Mouse (Mus musculus): ENCODE results near the gene Vamp9. TPM values are rescaled to one million over a fixed set of nuclear protein-coding genes. Genes with fewer than 3 reads are reported as not detected.

The Vamp9 gene
- polyA plus RNA-seq, 1 experiment from 2014 or later: not detected

DNA sequence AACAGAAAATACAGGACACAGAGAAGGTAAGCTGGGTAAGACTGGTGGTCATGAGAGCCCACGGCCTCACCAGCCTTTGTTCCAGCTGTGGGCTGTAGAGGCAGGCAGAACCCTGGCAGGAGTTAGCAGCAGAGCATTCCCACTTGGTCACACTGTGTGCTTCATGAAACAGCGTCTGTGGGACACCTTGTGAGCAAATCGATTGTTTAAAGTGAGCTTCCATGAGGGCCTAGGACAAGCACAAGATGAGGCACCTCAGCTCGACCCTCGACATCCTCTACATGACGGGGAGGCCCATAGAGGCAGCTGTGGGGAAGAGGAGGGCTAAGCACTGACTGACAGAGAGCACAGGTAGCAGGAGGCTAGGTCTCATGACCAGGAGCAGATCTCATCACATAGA lies 25.9 kb downstream of the Vamp9 start:
- WGBS (ENCODE audit: insufficient replicate concordance): 71% methylated on average over 6 of the region's 6 CpGs
- H3K36me3 ChIP-seq (replicated peaks; ENCODE audit: insufficient read depth, low read length): no peaks in the 10 kb centered on the region
- no peak overlapping the region for H3K4me2 ChIP-seq (ENCODE audit: low read depth, low read length)
- TF ChIP-seq EP300 (IDR thresholded peaks at IDR 0.05; ENCODE audit: low read depth) (no peak), CTCF (IDR thresholded peaks at IDR 0.05; ENCODE audit: low read depth) (no peak)
- no peak overlapping the region for H3K9ac ChIP-seq (replicated peaks)
- ATAC-seq: no peak
- no peaks in the 10 kb centered on the region for H3K27me3 ChIP-seq (ENCODE audit: insufficient read depth, low read length)
- H3K4me3 ChIP-seq (ENCODE audit: low read depth, low read length): no peak overlapping the region
- H3K9me3 ChIP-seq (ENCODE audit: low read length): no peaks in the 10 kb centered on the region
- no peak overlapping the region for H3K27ac ChIP-seq (ENCODE audit: low read depth)
- H3K4me1 ChIP-seq (ENCODE audit: insufficient read depth): no peaks in the 10 kb centered on the region
- DNase-seq: no peak

DNA sequence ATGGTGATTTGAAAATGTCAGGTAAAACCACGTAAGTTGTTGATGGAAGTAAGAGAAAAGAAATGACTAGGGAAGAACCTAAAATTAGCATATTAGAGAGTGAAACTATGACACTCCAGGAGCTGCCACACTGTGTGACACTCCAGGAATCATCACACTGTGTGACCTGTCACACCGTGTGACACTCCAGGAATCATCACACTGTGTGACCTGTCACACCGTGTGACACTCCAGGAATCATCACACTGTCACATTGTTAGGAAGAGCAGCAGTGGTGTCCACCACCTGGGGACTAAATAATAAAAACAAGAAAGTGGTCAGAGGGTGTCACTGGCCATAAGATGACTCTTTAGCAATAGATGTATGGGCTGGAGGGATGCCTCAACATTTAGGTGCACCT lies 33.4 kb downstream of the Vamp9 start:
- ATAC-seq (no peak), DNase-seq (no peak)
- Histone ChIP-seq H3K9me3 (ENCODE audit: low read length) (no peaks in the 10 kb centered on the region), H3K4me2 (ENCODE audit: low read depth, low read length) (no peak overlapping the region), H3K36me3 (replicated peaks; ENCODE audit: insufficient read depth, low read length) (no peaks in the 10 kb centered on the region), H3K4me1 (ENCODE audit: insufficient read depth) (no peaks in the 10 kb centered on the region), H3K27me3 (ENCODE audit: insufficient read depth, low read length) (no peaks in the 10 kb centered on the region), H3K9ac (replicated peaks) (no peak overlapping the region), H3K27ac (ENCODE audit: low read depth) (no peak overlapping the region), H3K4me3 (ENCODE audit: low read depth, low read length) (no peak overlapping the region)
- no peak for TF ChIP-seq CTCF (IDR thresholded peaks at IDR 0.05; ENCODE audit: low read depth)
- TF ChIP-seq EP300 (IDR thresholded peaks at IDR 0.05; ENCODE audit: low read depth): no peak
- 72% methylated on average over 3 of the region's 3 CpGs for WGBS (ENCODE audit: insufficient replicate concordance)

DNA sequence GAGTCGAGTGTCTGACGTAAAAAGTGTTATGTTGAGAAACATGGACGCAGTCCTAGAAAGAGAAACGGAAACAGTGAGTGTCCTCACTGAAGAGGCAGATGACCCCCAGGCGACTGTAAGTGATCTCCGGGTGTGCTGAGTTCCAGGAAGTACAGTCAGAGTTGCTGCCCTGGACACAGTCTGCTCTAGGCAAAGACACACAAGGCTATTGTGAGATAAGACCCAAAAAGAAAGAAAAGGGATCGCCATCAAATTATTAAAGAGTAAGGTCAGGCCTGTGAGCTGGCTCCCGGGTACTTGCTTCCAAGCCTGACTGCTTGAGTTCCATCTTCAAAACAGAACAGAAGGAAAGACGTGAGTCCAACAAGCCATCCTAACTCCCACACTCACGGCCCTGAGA lies 35.2 kb downstream of the Vamp9 start:
- no peak overlapping the region for H3K27ac ChIP-seq (ENCODE audit: low read depth)
- H3K4me2 ChIP-seq (ENCODE audit: low read depth, low read length): no peak overlapping the region
- TF ChIP-seq CTCF (IDR thresholded peaks at IDR 0.05; ENCODE audit: low read depth): no peak
- no peak for TF ChIP-seq EP300 (IDR thresholded peaks at IDR 0.05; ENCODE audit: low read depth)
- ATAC-seq: no peak
- H3K4me3 ChIP-seq (ENCODE audit: low read depth, low read length): no peak overlapping the region
- H3K4me1 ChIP-seq (ENCODE audit: insufficient read depth): no peaks in the 10 kb centered on the region
- no peak for DNase-seq
- no peaks in the 10 kb centered on the region for H3K36me3 ChIP-seq (replicated peaks; ENCODE audit: insufficient read depth, low read length)
- H3K27me3 ChIP-seq (ENCODE audit: insufficient read depth, low read length): no peaks in the 10 kb centered on the region
- 74% methylated on average over 10 of the region's 10 CpGs for WGBS (ENCODE audit: insufficient replicate concordance)
- H3K9ac ChIP-seq (replicated peaks): no peak overlapping the region
- peaks cover 6% of the 10 kb centered on the region; the same call in 1 of the 2 replicates for H3K9me3 ChIP-seq (ENCODE audit: low read length)

DNA sequence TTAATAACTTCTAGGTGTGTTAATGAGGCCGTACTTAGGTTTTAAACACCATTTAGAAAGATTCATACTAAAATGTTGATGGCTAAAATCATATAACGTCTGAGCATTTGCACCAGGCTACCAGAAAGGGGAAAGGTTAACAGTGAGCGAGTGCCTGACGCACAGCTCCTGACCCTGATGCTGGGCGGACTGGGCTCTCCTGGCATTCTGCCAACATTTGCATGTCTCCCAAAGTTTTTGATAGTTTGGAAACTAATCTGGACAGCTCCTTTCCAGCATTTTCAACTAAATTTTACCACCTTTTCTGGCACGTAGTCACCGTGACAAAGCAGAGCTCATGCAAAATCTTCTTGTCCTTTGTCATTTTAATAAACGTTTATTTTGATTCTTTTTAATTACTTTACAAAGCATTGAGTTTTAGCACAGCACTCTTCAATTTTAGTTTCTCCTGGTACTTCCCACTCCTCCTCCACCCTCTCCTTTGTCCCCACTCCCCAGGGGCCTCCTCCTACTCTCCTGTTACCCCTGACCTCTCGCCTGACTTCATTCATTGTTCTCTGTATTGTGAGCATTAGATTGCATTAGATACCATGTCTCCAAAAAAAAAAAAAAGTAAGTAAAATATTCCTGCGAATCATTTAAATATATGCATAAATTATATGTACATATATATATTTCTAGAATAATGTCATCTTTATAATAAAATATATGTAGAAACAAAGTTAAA lies 35.9 kb downstream of the Vamp9 start:
- no peaks in the 10 kb centered on the region for H3K4me1 ChIP-seq (ENCODE audit: insufficient read depth)
- peaks cover 6% of the 10 kb centered on the region; the same call in 1 of the 2 replicates for H3K9me3 ChIP-seq (ENCODE audit: low read length)
- TF ChIP-seq CTCF (IDR thresholded peaks at IDR 0.05; ENCODE audit: low read depth) (no peak), EP300 (IDR thresholded peaks at IDR 0.05; ENCODE audit: low read depth) (no peak)
- H3K36me3 ChIP-seq (replicated peaks; ENCODE audit: insufficient read depth, low read length): no peaks in the 10 kb centered on the region
- WGBS (ENCODE audit: insufficient replicate concordance): 68% methylated on average over 10 of the region's 10 CpGs
- no peak overlapping the region for H3K27ac ChIP-seq (ENCODE audit: low read depth)
- DNase-seq: no peak
- no peak overlapping the region for H3K4me3 ChIP-seq (ENCODE audit: low read depth, low read length)
- no peak for ATAC-seq
- no peaks in the 10 kb centered on the region for H3K27me3 ChIP-seq (ENCODE audit: insufficient read depth, low read length)
- H3K9ac ChIP-seq (replicated peaks): no peak overlapping the region
- no peak overlapping the region for H3K4me2 ChIP-seq (ENCODE audit: low read depth, low read length)

DNA sequence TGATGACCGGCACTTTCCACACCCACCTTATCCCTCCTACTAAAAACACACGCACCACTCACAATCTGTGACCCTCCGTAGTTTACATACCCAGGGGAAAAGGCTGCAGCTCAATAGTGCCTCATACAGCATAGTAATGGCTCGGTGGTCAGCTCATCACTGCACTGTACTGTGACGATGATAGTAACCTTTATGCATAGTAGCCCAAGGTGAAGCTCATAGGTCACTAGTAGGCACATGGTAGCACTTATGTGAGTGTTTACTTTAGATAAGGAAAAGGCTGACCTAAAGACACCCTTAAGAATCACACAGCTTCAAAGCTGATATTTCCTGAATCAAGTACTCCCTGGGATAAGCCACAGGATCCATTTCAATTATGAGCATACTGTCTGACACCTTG lies 46.5 kb downstream of the Vamp9 start:
- ATAC-seq: peak; percentile 35; the same call in 1 of the 2 replicates
- no peaks in the 10 kb centered on the region for H3K4me1 ChIP-seq (ENCODE audit: insufficient read depth)
- 80% methylated on average over 5 of the region's 5 CpGs for WGBS (ENCODE audit: insufficient replicate concordance)
- H3K4me2 ChIP-seq (ENCODE audit: low read depth, low read length): no peak overlapping the region
- no peaks in the 10 kb centered on the region for H3K9me3 ChIP-seq (ENCODE audit: low read length)
- TF ChIP-seq EP300 (IDR thresholded peaks at IDR 0.05; ENCODE audit: low read depth) (no peak), CTCF (IDR thresholded peaks at IDR 0.05; ENCODE audit: low read depth) (no peak)
- DNase-seq: no peak
- no peak overlapping the region for H3K9ac ChIP-seq (replicated peaks)
- no peak overlapping the region for H3K27ac ChIP-seq (ENCODE audit: low read depth)
- peaks cover 8% of the 10 kb centered on the region for H3K36me3 ChIP-seq (replicated peaks; ENCODE audit: insufficient read depth, low read length)
- no peak overlapping the region for H3K4me3 ChIP-seq (ENCODE audit: low read depth, low read length)
- H3K27me3 ChIP-seq (ENCODE audit: insufficient read depth, low read length): no peaks in the 10 kb centered on the region

DNA sequence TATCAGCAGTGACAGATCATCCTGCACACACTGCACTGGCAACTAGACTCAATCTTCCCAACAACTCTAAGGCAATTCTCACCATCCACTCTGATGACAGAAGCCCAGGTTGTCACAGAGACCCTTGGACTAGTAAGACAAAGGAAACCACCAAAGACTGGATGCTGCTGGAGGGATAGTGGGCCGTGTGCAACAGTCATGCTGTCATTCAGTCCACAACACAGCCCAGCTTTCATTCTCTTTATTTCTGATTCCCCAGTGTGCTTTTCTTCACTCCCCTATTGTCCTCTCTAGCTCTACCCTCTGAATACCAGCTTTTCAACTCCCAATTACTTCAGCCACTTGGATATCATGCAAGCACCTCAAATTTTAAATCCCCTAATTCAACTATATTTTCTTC lies 47.8 kb downstream of the Vamp9 start:
- no peak for DNase-seq
- 55% methylated on average over 1 of the region's 1 CpGs for WGBS (ENCODE audit: insufficient replicate concordance)
- TF ChIP-seq CTCF (IDR thresholded peaks at IDR 0.05; ENCODE audit: low read depth) (no peak), EP300 (IDR thresholded peaks at IDR 0.05; ENCODE audit: low read depth) (no peak)

More for the DNA sequence above, 47.8 kb downstream of the Vamp9 start:
- no peak for ATAC-seq
- no peak overlapping the region for H3K9ac ChIP-seq (replicated peaks)
- no peak overlapping the region for H3K4me3 ChIP-seq (ENCODE audit: low read depth, low read length)
- no peaks in the 10 kb centered on the region for H3K27me3 ChIP-seq (ENCODE audit: insufficient read depth, low read length)
- peaks cover 17% of the 10 kb centered on the region for H3K36me3 ChIP-seq (replicated peaks; ENCODE audit: insufficient read depth, low read length)
- no peaks in the 10 kb centered on the region for H3K4me1 ChIP-seq (ENCODE audit: insufficient read depth)
- H3K4me2 ChIP-seq (ENCODE audit: low read depth, low read length): no peak overlapping the region
- H3K9me3 ChIP-seq (ENCODE audit: low read length): no peaks in the 10 kb centered on the region
- H3K27ac ChIP-seq (ENCODE audit: low read depth): no peak overlapping the region

Measured in liver, postnatal 0 days (tissue).